Mouse (Mus musculus) adrenal gland, adult 18-20 months (tissue): ENCODE measurements at regions not wholly inside any gene's neighbourhood (a gene's known extent, or its start where the extent isn't known, plus 50 kb on each side); places are given as distances from the start of the nearest gene placed in this dataset.

Experiments used
- DNase-seq, 2 experiments: peaks; one replicate each; pipeline ENCODE4 v3.0.0; 2021 to 2022; ENCODE audit warnings: low spot score in 2 of 2

DNA sequence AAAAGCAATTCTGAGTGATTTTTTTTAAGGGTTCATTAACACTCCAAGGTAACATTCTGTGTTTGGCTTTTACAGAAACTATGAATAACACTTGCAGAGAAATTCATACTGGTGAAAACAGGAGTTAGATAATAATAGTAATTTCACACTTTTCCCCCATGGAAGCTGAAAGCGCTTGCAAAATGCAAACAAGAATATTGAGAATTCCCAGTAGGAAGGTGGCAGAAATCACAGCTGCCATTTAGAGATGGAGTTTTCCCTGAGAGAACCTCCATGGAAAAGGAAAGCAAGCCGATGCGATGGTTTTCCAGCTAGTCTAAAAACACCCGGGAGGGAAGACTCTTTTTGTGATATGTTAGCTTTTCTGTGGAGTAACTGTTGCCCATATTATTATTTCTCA, 174.1 kb upstream of the App start:
- DNase-seq, result no peak

DNA sequence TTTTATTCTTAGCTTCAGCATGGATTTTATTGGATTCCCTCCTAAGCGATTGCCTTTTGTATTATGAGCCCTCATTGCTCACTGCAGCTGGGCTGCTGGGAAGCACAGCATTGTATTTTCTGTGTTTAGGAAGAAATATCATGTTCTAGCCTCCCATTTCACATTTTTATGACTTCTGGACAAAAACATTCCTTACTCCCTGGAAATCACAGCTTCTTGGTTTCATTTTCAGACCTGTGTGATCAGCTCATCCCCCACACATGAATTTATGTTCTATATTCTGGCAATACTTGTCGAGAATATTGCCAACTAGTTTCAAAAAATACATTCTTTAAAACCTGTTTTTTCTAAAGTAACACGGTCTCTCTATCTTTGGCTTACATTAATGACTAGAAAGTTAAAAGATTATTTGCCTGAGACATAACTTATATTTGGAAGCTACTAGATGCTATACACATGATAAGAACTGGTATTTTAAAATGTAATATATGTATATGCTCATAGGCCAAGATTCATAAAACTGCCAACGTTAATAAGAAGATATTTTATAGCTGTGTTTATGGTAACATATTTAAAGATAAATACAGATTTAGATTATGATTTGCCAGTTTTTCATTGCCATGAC, 163.0 kb upstream of the App start:
- DNase-seq, result no peak

GRCm38 (mm10) chr16:85333543-85333942, 160.0 kb upstream of the App start:
- DNase-seq, result peak in 1 of 2 experiments; percentile 9

DNA sequence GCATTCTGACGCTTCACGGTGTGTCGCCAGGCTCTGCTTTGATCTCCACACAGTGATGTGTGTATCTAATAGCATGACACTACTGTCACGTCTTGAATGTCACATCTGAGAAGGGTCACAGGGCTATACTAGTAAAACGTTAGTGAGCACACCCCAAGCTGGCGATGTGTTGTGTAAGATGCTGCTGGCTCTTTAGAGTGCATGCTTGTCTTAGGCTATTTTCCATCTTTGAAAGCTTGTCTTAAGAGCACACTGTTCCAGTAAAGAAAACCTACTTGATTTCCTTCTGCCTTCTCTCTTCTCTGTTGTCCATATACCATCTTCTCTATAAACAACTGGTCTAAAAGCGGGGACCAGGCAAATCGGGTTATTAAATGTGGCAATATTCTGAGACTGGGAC, 138.5 kb upstream of the App start:
- DNase-seq, result no peak

DNA sequence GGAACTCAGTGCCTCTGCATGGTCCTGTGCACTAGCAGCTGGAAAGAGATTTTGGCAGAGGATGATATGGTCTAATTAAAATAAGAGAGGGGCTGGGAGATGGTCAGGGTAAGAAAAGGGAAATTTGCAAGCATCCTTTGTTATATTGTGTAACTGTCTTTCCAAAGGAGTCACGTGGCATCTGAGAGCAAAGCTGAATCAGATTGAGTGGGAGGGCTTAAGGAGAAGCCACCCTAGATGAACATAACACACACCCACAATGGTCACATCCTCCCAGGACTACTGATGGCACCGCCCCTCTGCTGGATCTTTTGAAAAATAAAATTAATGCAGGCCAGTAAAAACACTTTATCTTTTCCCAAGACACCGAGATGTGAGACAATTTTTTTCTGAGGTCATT, 135.9 kb upstream of the App start:
- no peak for DNase-seq

GRCm38 (mm10) chr16:85308429-85308828, 134.9 kb upstream of the App start:
- no peak for DNase-seq

- no peak for DNase-seq
Measured at GRCm38 (mm10) chr16:85307940-85308339, 134.4 kb upstream of the App start.

DNA sequence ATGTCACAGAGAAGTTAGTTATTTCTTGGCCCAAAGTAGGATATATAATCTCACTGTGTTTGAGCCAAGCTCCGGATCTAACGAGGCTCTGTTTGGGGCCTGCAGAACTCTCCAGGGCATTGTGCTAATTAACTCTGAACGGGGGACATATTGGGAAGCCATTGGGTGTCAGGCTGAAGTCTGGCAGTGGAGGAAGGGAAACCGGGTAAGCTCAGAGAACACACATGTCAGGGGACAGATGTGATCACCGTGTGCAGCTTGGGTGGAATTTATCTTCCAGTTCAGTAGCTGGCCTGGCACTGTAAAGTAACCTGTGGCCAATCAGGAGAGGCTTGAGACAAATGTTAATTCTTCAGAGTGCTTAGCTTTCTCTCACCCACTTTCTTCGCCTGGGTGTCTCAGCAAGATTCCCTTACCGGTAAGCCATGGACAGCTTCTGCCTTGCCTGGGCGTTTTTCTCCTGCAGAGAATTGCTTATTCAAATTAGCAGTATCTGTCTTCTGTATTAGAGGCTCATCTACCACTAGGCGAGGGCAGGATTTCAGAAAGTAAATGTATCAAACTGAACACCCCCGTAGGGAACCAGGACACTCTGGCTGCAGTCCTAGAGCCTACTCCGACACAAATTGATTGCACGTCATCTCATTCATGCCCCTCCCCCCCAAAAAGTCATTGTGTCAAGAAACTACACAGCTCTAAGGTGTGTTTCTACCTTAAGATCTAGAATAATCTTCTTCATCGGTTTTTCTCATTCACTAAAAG, 126.7 kb upstream of the App start:
- DNase-seq, result no peak

GRCm38 (mm10) chr16:85298559-85298958, 125.0 kb upstream of the App start:
- no peak for DNase-seq

DNA sequence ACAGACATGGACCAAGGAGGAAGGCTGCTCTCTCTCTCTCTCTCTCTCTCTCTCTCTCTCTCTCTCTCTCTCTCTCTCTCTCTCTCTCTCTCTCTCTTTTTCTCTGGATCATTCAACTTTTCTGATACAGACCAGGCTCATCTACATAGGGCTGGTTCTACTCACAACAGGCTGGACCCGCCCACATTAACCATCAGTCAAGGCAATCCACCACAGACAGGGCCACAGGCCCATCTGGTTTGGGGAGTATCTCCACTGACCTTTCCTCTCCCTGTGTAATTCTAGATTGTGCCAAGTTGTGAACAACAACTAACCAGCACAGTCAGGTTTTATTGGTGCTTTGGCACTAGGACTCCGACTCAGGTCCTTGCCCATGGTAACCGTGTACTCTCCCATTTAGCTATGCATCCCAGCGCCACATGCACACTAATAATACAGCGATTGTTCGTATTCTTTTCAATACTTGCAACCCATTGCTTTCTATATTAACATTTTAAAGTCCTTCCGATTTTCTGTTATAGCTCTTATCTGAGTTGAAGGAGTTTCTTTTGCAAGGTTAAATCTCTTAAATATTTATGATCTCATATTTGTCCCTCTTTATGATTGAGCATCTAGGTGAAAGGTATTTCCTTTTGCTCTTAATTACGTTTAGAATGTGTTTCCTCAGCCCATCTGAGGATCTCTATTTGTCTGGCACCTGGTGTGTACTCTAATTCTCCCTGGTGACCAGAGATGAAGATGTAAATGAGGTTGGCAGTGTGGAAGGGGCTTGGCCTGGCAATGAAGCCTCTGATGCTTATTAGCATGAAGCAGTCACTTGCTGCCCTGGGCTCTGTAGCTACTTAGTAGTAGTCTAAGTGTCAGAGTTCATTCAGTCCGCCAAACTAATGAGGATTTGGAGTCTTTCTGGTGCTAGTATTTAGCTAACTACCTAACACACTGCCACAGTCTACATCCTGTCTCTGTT, 117.7 kb upstream of the App start:
- no peak for DNase-seq

GRCm38 (mm10) chr16:85277862-85278261, 104.3 kb upstream of the App start:
- no peak for DNase-seq

DNA sequence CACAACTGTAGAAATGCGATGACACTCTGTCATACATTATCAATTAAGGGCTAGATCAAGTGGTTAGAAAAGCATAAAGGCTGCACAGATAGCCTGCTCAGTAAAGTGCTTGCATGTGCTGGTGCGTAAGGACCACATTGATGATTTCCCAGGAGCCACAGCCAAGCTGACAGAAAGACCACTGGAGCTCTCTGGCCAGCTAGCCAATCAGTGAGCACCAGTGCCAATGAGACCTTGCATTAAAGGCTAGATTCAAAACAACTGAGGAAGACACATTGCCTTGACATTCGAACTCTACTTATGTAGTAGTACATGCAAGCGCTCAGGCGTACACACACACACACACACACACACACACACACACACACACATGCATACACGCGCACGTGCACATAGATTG, 96.1 kb upstream of the App start:
- DNase-seq, result no peak

GRCm38 (mm10) chr16:85259838-85260237, 86.3 kb upstream of the App start:
- no peak for DNase-seq

DNA sequence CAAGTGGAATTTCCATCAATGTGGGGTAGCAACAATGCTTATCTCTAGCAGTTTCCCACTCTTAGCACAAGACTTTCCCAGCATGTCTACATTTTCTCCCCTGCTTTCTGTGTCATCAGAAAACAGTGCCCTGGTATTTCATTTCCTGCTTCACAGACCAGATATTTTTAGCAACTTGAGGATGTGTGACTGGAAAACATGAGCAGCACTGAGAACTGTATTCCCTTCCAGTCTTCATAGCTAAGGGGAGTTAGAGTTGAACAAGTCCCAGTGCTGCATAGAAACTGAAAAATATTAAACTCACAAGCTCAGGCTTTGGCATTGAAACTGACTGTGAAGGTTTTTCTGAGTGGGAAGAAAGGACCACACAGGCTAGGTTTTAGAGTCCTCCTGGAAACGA, 73.7 kb upstream of the App start:
- DNase-seq, result no peak

DNA sequence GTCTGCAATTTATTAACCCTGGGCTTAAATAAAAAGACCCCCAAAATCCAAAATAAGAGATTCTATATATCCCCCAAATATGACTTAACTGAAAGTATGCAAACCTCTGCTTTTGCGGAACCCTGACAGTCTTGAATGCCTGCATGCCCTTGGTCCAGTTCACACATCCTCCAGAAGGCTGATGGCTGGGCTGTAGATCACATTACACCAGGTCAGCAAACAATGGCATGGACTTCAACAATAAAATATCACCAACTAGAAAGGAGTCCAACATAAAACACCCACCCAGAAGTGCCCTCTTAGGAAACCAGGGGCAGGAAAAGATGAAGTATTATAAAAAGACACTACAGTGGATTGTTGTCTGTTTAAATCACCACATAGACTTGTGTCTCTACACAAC, 59.5 kb upstream of the App start:
- DNase-seq, result no peak

DNA sequence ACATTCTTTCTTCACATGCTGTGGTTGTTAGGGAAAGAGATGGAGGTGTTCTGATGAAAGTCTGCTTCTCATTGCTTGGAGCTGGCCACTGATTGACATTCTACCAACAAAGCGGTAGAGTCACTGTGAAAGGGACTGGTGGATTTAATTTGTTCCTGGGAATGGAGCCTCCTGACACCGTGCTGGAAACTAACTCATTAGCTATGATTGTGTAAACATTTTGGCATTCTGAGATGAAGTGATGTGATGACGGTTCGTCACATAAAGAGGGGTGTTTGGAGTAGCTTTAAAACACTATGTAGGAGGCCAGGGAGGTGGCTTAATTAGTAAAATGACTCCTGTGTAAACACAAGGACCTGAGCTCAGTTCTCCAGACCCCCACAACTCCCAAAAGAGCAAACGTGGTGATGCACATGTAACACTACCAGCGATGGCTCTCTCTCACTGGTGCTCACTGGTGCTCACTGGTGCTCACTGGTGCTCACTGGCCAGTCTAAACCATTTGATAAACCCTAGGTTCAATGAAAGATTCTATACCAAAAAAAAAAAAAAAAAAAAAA, 58.4 kb upstream of the App start:
- no peak for DNase-seq

DNA sequence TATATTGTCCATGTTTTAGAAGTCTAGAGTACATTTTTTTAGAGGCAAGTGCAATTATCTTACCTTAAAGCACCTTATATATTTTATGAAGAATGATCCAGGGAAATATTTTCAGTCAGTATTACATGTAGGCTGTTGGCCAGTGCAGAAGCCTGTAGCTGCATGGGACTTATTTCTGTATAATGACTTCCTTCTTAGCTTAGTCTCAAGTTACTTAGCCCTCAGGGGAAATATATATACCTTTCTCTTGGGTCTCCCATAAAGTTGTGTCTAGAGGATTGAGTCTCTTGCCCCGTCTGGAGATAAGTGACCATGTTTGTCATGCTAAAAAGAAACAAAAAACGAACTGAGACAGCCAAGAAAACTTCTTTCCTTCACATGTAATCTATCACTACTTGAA, 57.8 kb upstream of the App start:
- no peak for DNase-seq

DNA sequence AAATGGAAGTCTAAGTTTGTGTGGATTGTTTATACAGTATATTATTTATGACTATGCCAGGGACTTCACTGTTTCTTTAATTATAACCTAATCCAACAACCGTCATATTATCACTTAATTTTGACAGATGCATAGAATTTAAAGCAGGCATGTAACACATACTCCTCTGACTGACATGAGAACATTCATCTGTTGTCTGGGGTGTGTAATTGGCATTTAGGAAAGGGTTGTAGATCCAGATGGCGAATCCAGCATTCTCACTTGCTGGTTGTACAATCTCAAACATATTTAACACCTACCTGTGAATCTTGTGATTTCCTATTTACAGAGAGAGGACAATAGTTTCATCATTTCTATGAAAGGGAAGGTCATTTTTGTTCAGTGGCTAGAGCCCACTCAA, 50.8 kb upstream of the App start:
- no peak for DNase-seq
